Mouse (Mus musculus) kidney, postnatal 0 days (tissue): ENCODE data around the gene Orc5. TPM values are rescaled to one million over a fixed set of nuclear protein-coding genes. Genes with fewer than 3 reads are reported as not detected.

Experiments used
- ATAC-seq: fragments of 200-750 bp; cut with Nextera tagmentation; replicated peaks from 2 replicates; pipeline ENCODE4 v1.8.0; 2017; ENCODE audit warnings: low read depth, moderate number of reproducible peaks, moderate TSS enrichment, moderate library complexity; ENCODE audit not compliant: low FRiP score
- DNase-seq: peaks from one replicate; pipeline ENCODE4 v3.0.0-alpha.2; 2016; ENCODE audit warnings: low spot score
- H3K27ac ChIP-seq: fragments of 300-500 bp; sonication (generic); 2 replicates; pipeline ENCODE4 v1.5.1; 2014; ENCODE audit warnings: mild to moderate bottlenecking
- H3K27me3 ChIP-seq: fragments of 300-500 bp; sonication (generic); 2 replicates; pipeline ENCODE4 v1.6.1; 2014; ENCODE audit warnings: low read length, mixed read lengths; ENCODE audit not compliant: insufficient read depth
- H3K36me3 ChIP-seq: fragments of 300-500 bp; sonication (generic); 2 replicates; pipeline ENCODE4 v1.6.1; 2014; ENCODE audit warnings: low read length, mixed read lengths; ENCODE audit not compliant: insufficient read depth
- H3K4me1 ChIP-seq: fragments of 300-500 bp; sonication (generic); replicated peaks from 2 replicates; pipeline ENCODE4 v1.6.1; 2014; ENCODE audit warnings: antibody characterized with exemption, low read length, mixed read lengths; ENCODE audit not compliant: insufficient read depth
- H3K4me2 ChIP-seq: fragments of 300-500 bp; sonication (generic); 2 replicates; pipeline ENCODE4 v1.6.1; 2014; ENCODE audit warnings: mild to moderate bottlenecking, low read length, moderate library complexity, mixed read lengths
- H3K4me3 ChIP-seq: fragments of 300-500 bp; sonication (generic); replicated peaks from 2 replicates; pipeline ENCODE4 v1.5.1; 2014; ENCODE audit warnings: low read depth, low read length
- H3K9ac ChIP-seq: fragments of 300-500 bp; sonication (generic); 2 replicates; pipeline ENCODE4 v1.6.1; 2014; ENCODE audit warnings: low read depth, low read length
- H3K9me3 ChIP-seq: fragments of 300-500 bp; sonication (generic); replicated peaks from 2 replicates; pipeline ENCODE4 v1.6.1; 2016; ENCODE audit warnings: low read length, inconsistent platforms, mixed read lengths
- CTCF ChIP-seq: IDR thresholded peaks from 2 replicates; pipeline ENCODE4 v1.5.1; 2016; ENCODE audit warnings: antibody characterized with exemption, low read depth, mild to moderate bottlenecking, moderate library complexity
- WGBS: fragments of 180-500 bp; shearing (Covaris S2); extraction: QIAGEN DNeasy Blood & Tissue Kit; methylation state at CpG from one replicate; pipeline ENCODE4 v1.1.7; 2014; 5-methylcytosine and 5-hydroxymethylcytosine counted together
- polyA plus RNA-seq: library from polyadenylated mRNA; unstranded; fragments of >200 nt; fragmentation: Nextera tagmentation; extraction: Ambion mirVana; gene quantifications from 2 replicates; pipeline ENCODE4 v1.2.1, GENCODE M21; 2015

Gene Orc5
- polyA plus RNA-seq, 1 experiment from 2014 or later = 37.6 TPM

- ATAC-seq (no peak), DNase-seq (no peak)
- WGBS = 62% methylated on average over 3 of the region's 3 CpGs
- Histone ChIP-seq H3K9me3 (no peaks in the 10 kb centered on the region), H3K9ac (no peak overlapping the region), H3K4me3 (no peak overlapping the region), H3K27me3 (no peaks in the 10 kb centered on the region), H3K36me3 (no peaks in the 10 kb centered on the region), H3K4me1 (no peaks in the 10 kb centered on the region), H3K4me2 (no peak overlapping the region), H3K27ac (no peak overlapping the region)
- no peak for TF ChIP-seq CTCF
Measured at GRCm38 (mm10) chr5:22574751-22575150, 24.5 kb upstream of the Orc5 start.

GRCm38 (mm10) chr5:22574161-22574560, 23.9 kb upstream of the Orc5 start:
- Histone ChIP-seq H3K27ac (no peak overlapping the region), H3K4me3 (no peak overlapping the region), H3K9me3 (no peaks in the 10 kb centered on the region), H3K9ac (no peak overlapping the region), H3K36me3 (no peaks in the 10 kb centered on the region), H3K27me3 (no peaks in the 10 kb centered on the region), H3K4me2 (no peak overlapping the region), H3K4me1 (no peaks in the 10 kb centered on the region)
- no peak for DNase-seq
- no peak for ATAC-seq
- 59% methylated on average over 1 of the region's 1 CpGs for WGBS
- TF ChIP-seq CTCF = no peak

- WGBS = 41% methylated on average over 2 of the region's 2 CpGs
- no peak for ATAC-seq
- no peak overlapping the region for H3K9ac ChIP-seq
- no peaks in the 10 kb centered on the region for H3K36me3 ChIP-seq
- no peaks in the 10 kb centered on the region for H3K9me3 ChIP-seq
- no peak overlapping the region for H3K4me3 ChIP-seq
- no peak for DNase-seq
- H3K4me1 ChIP-seq = no peaks in the 10 kb centered on the region
- no peak overlapping the region for H3K4me2 ChIP-seq
- no peaks in the 10 kb centered on the region for H3K27me3 ChIP-seq
- no peak for TF ChIP-seq CTCF
- no peak overlapping the region for H3K27ac ChIP-seq
Measured at GRCm38 (mm10) chr5:22573696-22574095, 23.5 kb upstream of the Orc5 start.

GRCm38 (mm10) chr5:22572881-22573280, 22.7 kb upstream of the Orc5 start:
- TF ChIP-seq CTCF = no peak
- DNase-seq = no peak
- no peaks in the 10 kb centered on the region for H3K9me3 ChIP-seq
- H3K36me3 ChIP-seq = no peaks in the 10 kb centered on the region
- no peak for ATAC-seq
- no peaks in the 10 kb centered on the region for H3K4me1 ChIP-seq
- H3K27ac ChIP-seq = no peak overlapping the region
- WGBS = 94% methylated on average over 6 of the region's 6 CpGs
- H3K4me3 ChIP-seq = no peak overlapping the region
- H3K4me2 ChIP-seq = no peak overlapping the region
- H3K9ac ChIP-seq = no peak overlapping the region
- H3K27me3 ChIP-seq = no peaks in the 10 kb centered on the region

DNA sequence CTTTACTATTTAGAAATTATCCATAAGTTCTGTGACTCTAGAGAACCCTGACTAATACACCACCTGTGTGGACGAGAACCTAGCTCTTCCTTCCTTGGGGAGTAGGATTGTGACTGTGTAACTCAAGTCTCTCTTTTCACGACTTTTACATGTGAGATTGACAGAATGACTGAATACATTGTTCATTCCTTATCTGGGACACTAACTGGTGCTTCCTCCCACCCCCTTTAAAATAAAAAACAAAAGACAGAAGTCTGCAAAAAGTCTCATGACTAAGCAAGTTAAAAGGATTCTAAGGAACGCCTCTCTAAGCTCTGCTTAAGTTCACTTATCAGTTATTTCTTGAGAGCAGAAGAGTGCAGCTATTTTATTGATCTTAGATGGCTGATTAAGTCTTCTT, 22.2 kb upstream of the Orc5 start:
- no peak for TF ChIP-seq CTCF
- no peak overlapping the region for H3K4me2 ChIP-seq
- WGBS = 74% methylated on average over 3 of the region's 3 CpGs
- H3K4me3 ChIP-seq = no peak overlapping the region
- no peak overlapping the region for H3K9ac ChIP-seq
- H3K9me3 ChIP-seq = no peaks in the 10 kb centered on the region
- H3K4me1 ChIP-seq = no peaks in the 10 kb centered on the region
- ATAC-seq (no peak), DNase-seq (no peak)
- no peaks in the 10 kb centered on the region for H3K27me3 ChIP-seq
- no peaks in the 10 kb centered on the region for H3K36me3 ChIP-seq
- H3K27ac ChIP-seq = no peak overlapping the region

- Histone ChIP-seq H3K4me2 (no peak overlapping the region), H3K36me3 (no peaks in the 10 kb centered on the region), H3K27ac (no peak overlapping the region), H3K9me3 (no peaks in the 10 kb centered on the region), H3K9ac (no peak overlapping the region), H3K4me1 (no peaks in the 10 kb centered on the region), H3K4me3 (no peak overlapping the region), H3K27me3 (no peaks in the 10 kb centered on the region)
- DNase-seq (no peak), ATAC-seq (no peak)
- no peak for TF ChIP-seq CTCF
- 71% methylated on average over 2 of the region's 2 CpGs for WGBS
Measured at GRCm38 (mm10) chr5:22565708-22566107, 15.5 kb upstream of the Orc5 start.

DNA sequence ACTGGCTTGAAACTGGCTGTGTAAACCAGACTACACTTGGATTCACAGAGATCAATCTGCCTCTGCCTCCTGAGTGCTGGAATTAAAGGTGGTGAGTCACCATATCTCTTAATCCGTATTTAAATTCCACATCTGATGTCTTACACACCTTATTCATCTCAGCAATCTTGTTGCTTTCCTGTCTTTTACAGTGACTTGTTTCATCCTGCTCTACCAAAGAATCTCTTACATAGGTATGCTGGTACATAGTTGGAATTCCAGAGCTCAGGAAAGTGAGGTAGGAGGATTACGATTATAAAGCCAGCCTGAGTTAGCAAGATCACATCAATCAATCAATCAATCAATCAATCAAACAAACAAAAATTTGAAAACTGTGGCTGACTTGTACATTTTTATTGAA, 9.6 kb upstream of the Orc5 start:
- no peaks in the 10 kb centered on the region for H3K4me1 ChIP-seq
- H3K4me3 ChIP-seq = no peak overlapping the region
- no peak overlapping the region for H3K27ac ChIP-seq
- no peak overlapping the region for H3K4me2 ChIP-seq
- no peak for TF ChIP-seq CTCF
- no peaks in the 10 kb centered on the region for H3K36me3 ChIP-seq
- H3K9ac ChIP-seq = no peak overlapping the region
- ATAC-seq (no peak), DNase-seq (no peak)
- no peaks in the 10 kb centered on the region for H3K27me3 ChIP-seq
- 73% methylated on average over 2 of the region's 2 CpGs for WGBS
- H3K9me3 ChIP-seq = no peaks in the 10 kb centered on the region
